Mouse (Mus musculus) cerebellum, adult 8-10 months (tissue): Measurements from ENCODE around the gene Psmc5.

Source experiments
- DNase-seq: peaks from one replicate; pipeline ENCODE4 v3.0.0; 2022

Psmc5 gene

GRCm38 (mm10) chr11:106269060-106269431, 13.1 kb downstream of the Psmc5 start:
- DNase-seq: peak; percentile 59

GRCm38 (mm10) chr11:106271131-106271793, 15.3 kb downstream of the Psmc5 start:
- DNase-seq: peak; percentile 55

- DNase-seq: peak; percentile 63
Observed at GRCm38 (mm10) chr11:106271794-106272643, 16.1 kb downstream of the Psmc5 start.

GRCm38 (mm10) chr11:106272644-106273310, 16.8 kb downstream of the Psmc5 start, which contains the start of gene Smarcd2:
TSS of gene Smarcd2 (minus strand) at chr11:106272972.
- peak; percentile 98 for DNase-seq

- no peak for DNase-seq
Observed at GRCm38 (mm10) chr11:106273311-106273684, 17.3 kb downstream of the Psmc5 start.

- DNase-seq: no peak
Observed at GRCm38 (mm10) chr11:106273811-106274210, 17.9 kb downstream of the Psmc5 start.

- DNase-seq: no peak
Observed at GRCm38 (mm10) chr11:106274374-106274773, 18.4 kb downstream of the Psmc5 start.

- peak; percentile 35 for DNase-seq
Observed at GRCm38 (mm10) chr11:106274971-106275411, 19.0 kb downstream of the Psmc5 start.

- DNase-seq: peak; percentile 96
Observed at GRCm38 (mm10) chr11:106276454-106276853, 20.5 kb downstream of the Psmc5 start, which contains the start of gene Tcam1. TSS of gene Tcam1 (plus strand) at chr11:106276672.

GRCm38 (mm10) chr11:106282452-106282851, 26.5 kb downstream of the Psmc5 start:
- DNase-seq: no peak

GRCm38 (mm10) chr11:106283371-106283770, 27.4 kb downstream of the Psmc5 start:
- DNase-seq: peak; percentile 41

- peak; percentile 35 for DNase-seq
Observed at GRCm38 (mm10) chr11:106284126-106284525, 28.2 kb downstream of the Psmc5 start.

- peak; percentile 51 for DNase-seq
Observed at GRCm38 (mm10) chr11:106286206-106286605, 30.3 kb downstream of the Psmc5 start.

GRCm38 (mm10) chr11:106286987-106287386, 31.0 kb downstream of the Psmc5 start:
- DNase-seq: peak; percentile 84

GRCm38 (mm10) chr11:106289369-106289768, 33.4 kb downstream of the Psmc5 start:
- peak; percentile 90 for DNase-seq

GRCm38 (mm10) chr11:106290376-106290775, 34.4 kb downstream of the Psmc5 start:
- peak; percentile 23 for DNase-seq

- peak; percentile 83 for DNase-seq
Observed at GRCm38 (mm10) chr11:106291861-106292260, 35.9 kb downstream of the Psmc5 start.

GRCm38 (mm10) chr11:106301765-106302164, 45.8 kb downstream of the Psmc5 start, which contains the start of gene Gh:
TSS of gene Gh (minus strand) at chr11:106301865.
- DNase-seq: no peak

GRCm38 (mm10) chr11:106302634-106303033, 46.7 kb downstream of the Psmc5 start:
- peak; percentile 64 for DNase-seq

GRCm38 (mm10) chr11:106305348-106306064, 49.6 kb downstream of the Psmc5 start:
- DNase-seq: no peak

- DNase-seq: no peak
Observed at GRCm38 (mm10) chr11:106306065-106306385, 50.1 kb downstream of the Psmc5 start.

- DNase-seq: no peak
Observed at GRCm38 (mm10) chr11:106306758-106307157, 50.8 kb downstream of the Psmc5 start.

- DNase-seq: no peak
Observed at GRCm38 (mm10) chr11:106307432-106307831, 51.5 kb downstream of the Psmc5 start.
